Mouse (Mus musculus): ENCODE measurements around the gene Rdh16f1.

DNA sequence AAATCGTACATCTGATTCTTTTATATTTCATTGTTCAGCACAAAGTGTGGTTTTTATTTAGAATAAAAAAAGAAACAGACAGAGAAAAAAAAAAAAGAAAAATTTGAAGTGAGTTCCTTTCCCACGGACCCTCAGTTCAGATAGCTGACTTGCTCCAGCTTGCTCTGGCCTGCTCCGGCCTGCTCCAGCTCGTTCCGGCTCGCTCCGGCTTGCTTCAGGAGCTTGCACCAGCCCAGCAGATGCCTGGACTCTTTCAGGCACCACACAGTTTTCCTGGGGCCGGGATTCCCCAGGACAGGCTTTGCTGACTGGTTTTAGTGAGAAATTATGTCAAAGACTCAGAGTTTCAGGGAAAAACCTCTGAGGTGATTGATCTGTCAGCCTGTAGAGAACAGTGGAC lies 12.3 kb upstream of the Rdh16f1 start:
- TF ChIP-seq CTCF (IDR thresholded peaks at IDR 0.05; ENCODE audit: control insufficient read depth, insufficient read depth, insufficient replicate concordance, low read depth, low read length) = no peak
- no peak for TF ChIP-seq POLR2A (IDR thresholded peaks at IDR 0.05; ENCODE audit: control insufficient read depth, low read depth, low read length)

Measured in testis, adult 2 months (tissue).